Mouse (Mus musculus) liver, postnatal 0 days (tissue): ENCODE results near the gene Dntt.

ENCODE experiments used
- CTCF ChIP-seq: sonication (generic); IDR thresholded peaks from 2 replicates; pipeline ENCODE4 v1.5.1; 2016; ENCODE audit warnings: antibody characterized with exemption, low read depth
- EP300 ChIP-seq: IDR thresholded peaks from 2 replicates; pipeline ENCODE4 v1.6.1; 2016; ENCODE audit warnings: antibody characterized with exemption, low read depth, mild to moderate bottlenecking

DNA sequence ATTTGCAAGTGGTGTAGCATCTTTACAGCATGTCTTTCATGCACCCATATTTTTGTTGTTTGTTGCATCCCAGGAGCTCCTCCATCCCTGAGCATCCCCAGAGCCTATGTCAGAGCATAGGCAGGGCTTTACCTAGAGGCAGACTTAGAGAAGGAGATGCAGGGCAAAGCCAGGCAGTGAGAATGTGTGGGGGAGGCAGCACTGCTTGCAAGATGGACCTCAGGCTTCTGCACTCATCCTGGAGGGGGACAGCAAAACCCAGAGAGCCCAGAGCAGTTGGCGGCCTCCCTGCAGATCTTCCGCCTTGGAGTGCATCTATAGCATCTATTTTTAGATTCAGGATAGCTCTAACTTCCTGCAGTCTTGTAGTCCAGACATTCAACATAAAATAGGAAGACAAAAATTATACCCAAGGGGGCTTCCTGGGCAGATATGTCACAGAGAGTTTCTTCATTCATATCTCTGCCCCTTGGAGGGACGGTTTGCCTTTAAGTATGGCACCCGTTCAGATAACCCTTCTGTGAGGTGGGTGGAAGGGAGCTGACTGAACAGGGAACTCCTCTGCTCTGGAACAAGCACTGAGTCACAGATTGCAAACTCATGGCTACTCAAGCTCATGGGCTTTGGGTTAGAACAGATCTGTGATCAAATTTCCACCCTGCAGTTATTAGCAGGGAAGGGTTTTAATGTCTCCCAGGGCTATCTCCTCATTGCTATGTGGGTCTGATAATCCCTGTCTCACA, 6.9 kb downstream of the Dntt start:
- TF ChIP-seq EP300, result no peak
- no peak for TF ChIP-seq CTCF
